Mouse (Mus musculus) left cerebral cortex, postnatal 14 days (tissue): ENCODE measurements at regions not wholly inside any gene's neighbourhood (a gene's known extent, or its start where the extent isn't known, plus 50 kb on each side); places are given as distances from the start of the nearest gene placed in this dataset.

ENCODE experiments used
- DNase-seq, 2 experiments: peaks; one replicate each; pipeline ENCODE4 v3.0.0; 2021 to 2022; ENCODE audit warnings: low spot score in 2 of 2, mixed read lengths in 1 of 2
- intact Hi-C: fragments of 180-260 bp; cut with DNase I; formaldehyde crosslinking; loops from one replicate; pipeline ENCODE4 v1.15.1; 2025

GRCm38 (mm10) chr8:8562268-8562667 is 98.8 kb downstream of the Efnb2 start:
- DNase-seq, result no peak
- intact Hi-C loops, result no loop called here

GRCm38 (mm10) chr8:8558050-8558449 is 103.0 kb downstream of the Efnb2 start:
- no peak for DNase-seq
- intact Hi-C loops, result no loop called here

- no peak for DNase-seq
- intact Hi-C loops, result no loop called here
Observed at GRCm38 (mm10) chr8:8556152-8556551, 104.9 kb downstream of the Efnb2 start.

- intact Hi-C loops, result no loop called here
- no peak for DNase-seq
Observed at GRCm38 (mm10) chr8:8554691-8555090, 106.4 kb downstream of the Efnb2 start.

GRCm38 (mm10) chr8:8552779-8553178 is 108.3 kb downstream of the Efnb2 start:
- no peak for DNase-seq
- intact Hi-C loops, result no loop called here

- DNase-seq, result no peak
- intact Hi-C loops, result no loop called here
Observed at GRCm38 (mm10) chr8:8536626-8537025, 124.4 kb downstream of the Efnb2 start.

- DNase-seq, result no peak
- intact Hi-C loops, result no loop called here
Observed at GRCm38 (mm10) chr8:8534787-8535186, 126.3 kb downstream of the Efnb2 start.

GRCm38 (mm10) chr8:8532907-8533306 is 128.1 kb downstream of the Efnb2 start:
- no peak for DNase-seq
- intact Hi-C loops, result no loop called here

- DNase-seq, result peak in 1 of 2 experiments; percentile 41
- intact Hi-C loops, result no loop called here
Observed at GRCm38 (mm10) chr8:8530540-8530939, 130.5 kb downstream of the Efnb2 start.

- DNase-seq, result no peak
- intact Hi-C loops, result no loop called here
Observed at GRCm38 (mm10) chr8:8521532-8521931, 139.5 kb downstream of the Efnb2 start.

- intact Hi-C loops, result no loop called here
- DNase-seq, result peak; percentile 51 to 72
Observed at GRCm38 (mm10) chr8:8519772-8520191, 141.3 kb downstream of the Efnb2 start.

- intact Hi-C loops, result no loop called here
- no peak for DNase-seq
Observed at GRCm38 (mm10) chr8:8517599-8517998, 143.4 kb downstream of the Efnb2 start.

GRCm38 (mm10) chr8:8516272-8516671 is 144.8 kb downstream of the Efnb2 start:
- intact Hi-C loops, result no loop called here
- DNase-seq, result no peak

- intact Hi-C loops, result no loop called here
- no peak for DNase-seq
Observed at GRCm38 (mm10) chr8:8499921-8500320, 161.1 kb downstream of the Efnb2 start.

GRCm38 (mm10) chr8:8498753-8499152 is 162.3 kb downstream of the Efnb2 start:
- intact Hi-C loops, result no loop called here
- no peak for DNase-seq

- intact Hi-C loops, result no loop called here
- no peak for DNase-seq
Observed at GRCm38 (mm10) chr8:8495472-8495871, 165.6 kb downstream of the Efnb2 start.

- DNase-seq, result no peak
- intact Hi-C loops, result no loop called here
Observed at GRCm38 (mm10) chr8:8494281-8494680, 166.8 kb downstream of the Efnb2 start.

- no peak for DNase-seq
- intact Hi-C loops, result no loop called here
Observed at GRCm38 (mm10) chr8:8491908-8492307, 169.1 kb downstream of the Efnb2 start.

GRCm38 (mm10) chr8:8489784-8490183 is 171.3 kb downstream of the Efnb2 start:
- DNase-seq, result no peak
- intact Hi-C loops, result no loop called here

GRCm38 (mm10) chr8:8488695-8489571 is 172.1 kb downstream of the Efnb2 start:
- intact Hi-C loops, result no loop called here
- peak; percentile 17 to 37 for DNase-seq

GRCm38 (mm10) chr8:8488191-8488694 is 172.8 kb downstream of the Efnb2 start:
- DNase-seq, result peak in 1 of 2 experiments; percentile 14
- intact Hi-C loops, result no loop called here
